Mouse (Mus musculus) layer of hippocampus, adult 8-10 months (tissue): ENCODE results near the gene 4930438A08Rik. TPM values are rescaled to one million over a fixed set of nuclear protein-coding genes. Genes with fewer than 3 reads are reported as not detected.
A peak's percentile ranks its signal among the peaks of the same experiment; 100 is the strongest.

Source experiments
- DNase-seq, 2 experiments: peaks; one replicate each; pipeline ENCODE4 v3.0.0; 2022; ENCODE audit warnings: low spot score in 2 of 2
- total RNA-seq, 4 experiments: library from RNA; stranded (reverse); gene quantifications; 2 replicates each; pipeline ENCODE4 v1.2.4; 2022

The 4930438A08Rik gene
- total RNA-seq, 4 experiments from 2014 or later, result not detected

DNA sequence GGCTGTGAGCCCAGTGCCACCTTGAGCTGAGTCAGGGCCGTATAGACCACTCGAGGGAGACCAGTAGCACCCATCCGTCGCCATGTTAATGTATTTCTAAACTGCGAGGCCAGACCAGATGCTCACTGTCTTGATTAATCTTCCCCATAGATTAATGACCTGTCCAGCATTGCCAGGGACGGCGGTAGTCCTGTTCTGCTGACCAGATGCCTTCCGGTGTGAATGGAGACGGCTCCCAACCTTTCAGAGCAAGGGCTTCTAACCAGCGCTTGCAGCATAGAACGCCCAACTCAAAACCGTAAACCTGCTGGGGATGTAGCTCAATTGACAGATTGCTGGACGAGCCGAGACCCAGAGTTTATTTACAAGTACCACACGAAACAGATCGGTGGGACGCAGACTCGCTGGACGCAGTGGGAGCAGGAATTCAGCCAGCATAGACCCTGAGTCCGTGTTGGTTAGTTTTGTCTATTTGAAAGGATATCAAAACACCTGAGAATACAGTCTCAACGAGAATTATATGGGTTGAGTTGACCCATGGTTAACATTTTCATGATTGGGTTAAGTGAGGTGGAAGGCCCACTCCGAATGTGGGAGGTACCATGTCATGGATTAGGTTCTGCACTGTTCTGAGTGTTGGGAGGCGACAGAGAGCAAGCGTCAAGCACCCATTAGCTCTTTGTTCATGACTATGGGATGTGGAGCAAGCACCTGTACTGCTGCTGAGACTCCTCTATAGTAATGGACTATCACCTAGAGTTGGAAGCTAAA is 49.2 kb downstream of the 4930438A08Rik start:
- no peak for DNase-seq

DNA sequence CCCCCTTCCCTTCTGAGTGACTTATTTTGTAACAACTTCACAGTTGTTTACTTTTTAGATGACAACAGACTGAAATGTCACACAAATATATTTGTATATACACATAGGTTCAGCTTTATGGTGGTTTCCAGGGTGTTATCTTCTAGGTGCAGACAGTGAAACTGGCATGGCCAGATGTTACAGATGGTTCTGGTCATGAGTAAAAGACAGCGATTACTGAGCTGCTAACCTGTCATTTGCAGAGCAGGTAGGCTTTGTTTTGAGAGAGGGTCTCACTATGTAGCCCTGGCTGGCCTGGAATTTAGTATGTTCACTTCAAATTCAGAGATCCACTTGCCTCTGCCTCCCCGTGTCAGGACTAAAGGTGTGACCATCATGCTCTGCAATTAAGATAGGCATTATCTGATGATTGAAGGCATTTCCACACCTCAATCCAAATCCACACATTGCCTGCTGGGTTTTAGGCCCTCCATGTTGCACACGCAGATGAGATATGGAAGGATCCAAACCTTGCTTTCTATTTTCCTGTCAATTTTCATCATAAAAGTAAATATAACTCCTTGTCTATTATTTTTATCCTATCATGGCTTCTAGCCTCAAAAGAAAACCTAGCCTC is 50.1 kb downstream of the 4930438A08Rik start:
- DNase-seq, result no peak

DNA sequence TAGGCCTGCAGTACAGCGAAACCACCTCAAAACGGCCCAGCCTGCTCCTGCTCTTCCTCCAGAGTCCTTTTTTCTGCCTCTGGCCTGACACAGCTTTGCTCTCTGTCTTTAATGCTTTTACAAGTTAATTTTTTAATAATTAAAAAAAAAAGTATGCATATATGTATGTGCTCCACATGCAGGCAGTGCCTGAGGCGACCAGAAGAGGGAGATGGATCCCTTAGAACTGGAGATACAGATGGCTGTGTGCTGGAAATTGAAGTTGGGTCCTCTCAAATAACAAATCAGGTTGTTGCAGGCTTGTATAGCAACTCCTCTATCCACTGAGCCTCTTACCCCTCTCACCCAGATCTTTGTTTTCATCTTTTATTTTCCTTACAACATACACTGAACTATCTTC is 52.2 kb downstream of the 4930438A08Rik start:
- DNase-seq, result no peak

DNA sequence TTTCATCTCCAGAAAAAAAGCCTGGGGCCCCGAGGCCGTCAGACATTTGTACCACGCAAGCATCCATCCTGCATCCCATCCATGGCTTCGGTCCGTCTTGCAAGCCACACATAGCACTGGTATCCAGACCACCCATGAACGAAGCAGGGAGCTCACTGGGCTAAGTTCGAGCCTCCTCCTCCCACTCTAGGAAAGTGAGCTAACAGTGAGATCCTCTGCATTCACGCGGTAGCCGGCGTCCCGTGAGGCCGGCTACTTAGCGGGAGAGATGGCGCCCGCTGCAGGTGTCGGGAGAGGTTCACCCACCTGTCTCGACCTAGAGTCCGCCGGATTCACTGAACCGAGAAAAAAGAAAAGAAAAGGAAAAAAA is 55.3 kb downstream of the 4930438A08Rik start:
- no peak for DNase-seq

DNA sequence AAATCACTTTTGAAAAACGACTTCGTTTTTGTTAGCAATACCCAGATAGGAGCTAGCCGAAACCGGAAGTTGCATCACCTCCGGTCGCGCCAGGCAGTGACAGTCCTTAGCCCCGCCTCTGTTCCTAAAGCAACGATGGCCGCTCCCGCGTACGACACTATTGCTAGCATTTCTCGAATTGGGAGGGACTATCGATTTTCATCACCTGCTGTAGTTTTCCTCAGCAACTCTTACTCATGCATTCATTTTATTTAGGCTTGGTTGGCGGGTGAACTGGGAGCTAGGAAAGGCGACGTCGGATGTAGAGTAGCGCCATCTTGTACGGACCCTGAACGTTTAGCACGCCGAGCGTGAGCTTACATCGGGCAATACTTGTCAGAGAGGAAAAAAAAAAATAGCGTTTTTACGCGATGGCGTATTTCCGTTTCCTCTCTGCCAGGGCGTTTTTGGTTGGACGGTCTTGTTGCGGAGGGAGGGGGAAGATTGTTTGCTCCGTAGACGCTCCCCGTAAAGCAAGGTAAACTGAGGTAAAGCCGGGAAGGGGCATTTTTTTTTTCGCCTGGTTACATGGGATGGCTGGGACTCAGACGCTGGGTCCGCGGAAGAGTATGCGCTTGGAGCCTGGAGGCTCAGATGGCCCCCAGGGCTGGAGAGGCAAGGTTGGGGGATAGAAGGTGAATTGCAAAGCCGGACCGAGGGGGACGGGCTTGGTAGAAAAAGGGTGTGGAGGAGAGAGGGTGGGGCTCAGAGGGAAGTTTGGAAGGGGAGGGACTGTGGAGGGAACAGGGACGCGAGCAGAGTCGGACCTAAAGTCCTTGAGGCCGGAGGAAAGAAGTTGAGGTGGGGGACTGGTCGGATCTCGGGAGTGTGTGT is 55.9 kb downstream of the 4930438A08Rik start, which contains the start of the genes Zfp672 and Sh3bp5l:
TSS of gene Zfp672 (minus strand) at position 64 of the 873 bp plus-strand sequence.
TSS of gene Sh3bp5l (plus strand) at position 449 of the 873 bp plus-strand sequence.
- peak; percentile 89 to 91 for DNase-seq

DNA sequence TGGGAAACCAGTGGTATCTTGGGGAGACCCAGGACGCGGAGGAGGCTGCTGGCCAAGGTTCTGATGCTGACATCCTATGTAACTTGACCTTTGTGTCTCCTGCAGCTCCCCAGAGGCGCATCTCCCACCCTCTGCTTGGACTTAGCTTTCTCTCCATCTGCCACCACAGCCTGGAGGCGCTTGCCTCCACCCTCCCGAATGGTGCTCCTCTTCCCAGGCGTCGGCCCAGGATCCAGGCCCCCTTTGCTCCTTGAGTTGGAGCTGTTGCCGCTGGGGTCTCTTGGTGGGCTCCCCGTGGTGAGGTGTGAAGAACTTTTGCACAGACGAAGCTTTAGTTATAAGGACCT is 56.5 kb downstream of the 4930438A08Rik start:
- no peak for DNase-seq

DNA sequence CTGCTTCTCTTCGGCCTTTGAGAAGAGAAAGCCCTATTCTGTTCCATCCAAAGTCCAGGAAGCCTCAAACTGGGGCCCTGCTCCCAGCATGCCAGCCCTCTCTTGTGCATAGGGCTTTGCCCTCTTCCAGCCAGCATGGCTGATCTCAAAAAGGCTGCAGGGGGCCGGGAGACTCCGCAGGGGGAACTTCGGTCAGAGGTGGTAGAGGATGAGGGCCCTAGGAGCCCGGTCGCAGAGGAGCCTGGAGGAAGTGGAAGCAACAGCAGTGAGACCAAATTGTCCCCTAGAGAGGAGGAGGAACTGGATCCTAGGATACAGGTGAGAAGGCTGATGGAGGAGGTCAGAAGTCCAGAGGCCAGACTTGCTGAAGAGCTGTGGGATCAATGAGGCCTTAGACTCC is 56.9 kb downstream of the 4930438A08Rik start:
- no peak for DNase-seq

DNA sequence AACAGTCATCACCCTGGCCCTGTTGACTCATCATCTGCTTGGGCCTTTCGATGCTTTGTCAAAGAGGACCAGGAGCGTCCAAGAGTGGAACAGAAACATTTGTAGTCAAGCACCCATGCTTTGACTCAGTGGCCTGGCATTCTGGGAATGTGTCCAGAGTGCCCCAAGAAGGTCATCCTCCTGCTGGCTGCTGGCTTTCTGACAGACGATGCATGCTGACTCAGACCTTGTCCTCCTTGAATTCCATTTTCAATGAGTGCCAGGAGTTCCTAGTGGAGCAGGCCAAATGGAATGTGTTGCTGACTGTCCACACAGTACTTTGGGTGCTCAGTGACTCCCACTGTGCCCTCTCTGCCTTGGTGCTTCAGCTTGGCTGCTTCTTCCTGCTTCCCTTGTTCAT is 60.1 kb downstream of the 4930438A08Rik start:
- no peak for DNase-seq

Other genes with a start within 250 kb of the 4930438A08Rik start
- not detected for gene Gm12248, start 181.7 kb upstream of the 4930438A08Rik start, total RNA-seq
- gene Cnot8, start 170.6 kb upstream of the 4930438A08Rik start, total RNA-seq, result 10 to 100 TPM; 54.0 to 57.5 (median 55.3) TPM
- 10 to 100 TPM; 19.6 to 23.5 (median 20.0) TPM for gene Gemin5, start 106.3 kb upstream of the 4930438A08Rik start, total RNA-seq
- gene Mrpl22, start 103.1 kb upstream of the 4930438A08Rik start, total RNA-seq, result 10 to 100 TPM; 30.8 to 33.8 (median 32.8) TPM
- gene Igtp, start 75.2 kb upstream of the 4930438A08Rik start, total RNA-seq, result 1 to 10 TPM; 2.4 to 5.5 (median 3.6) TPM
- 1 to 10 TPM; 2.3 to 4.6 (median 3.1) TPM for gene Irgm2, start 75.2 kb upstream of the 4930438A08Rik start, total RNA-seq
- 10 to 100 TPM; 28.5 to 36.1 (median 32.3) TPM for gene Zfp692, start 32.3 kb downstream of the 4930438A08Rik start, total RNA-seq
- gene Zfp672, start 55.5 kb downstream of the 4930438A08Rik start, total RNA-seq, result 10 to 100 TPM; 39.8 to 56.6 (median 45.4) TPM
- gene Sh3bp5l, start 55.9 kb downstream of the 4930438A08Rik start, total RNA-seq, result 10 to 100 TPM; 37.3 to 57.0 (median 44.8) TPM
- under 1 TPM in 1 of 4 experiments, not detected in 3; 0.29 TPM for gene Lypd8, start 104.2 kb downstream of the 4930438A08Rik start, total RNA-seq
- not detected for gene 1810065E05Rik, start 146.3 kb downstream of the 4930438A08Rik start, total RNA-seq
- gene Gm12253, start 157.8 kb downstream of the 4930438A08Rik start, total RNA-seq, result not detected
- not detected for gene Lypd9, start 178.1 kb downstream of the 4930438A08Rik start, total RNA-seq
- not detected for gene Olfr30, start 187.5 kb downstream of the 4930438A08Rik start, total RNA-seq
- not detected for gene Olfr332, start 217.8 kb downstream of the 4930438A08Rik start, total RNA-seq
- gene Olfr331, start 227.8 kb downstream of the 4930438A08Rik start, total RNA-seq, result not detected